Mouse (Mus musculus) bone marrow, adult 2 months (tissue): ENCODE measurements around the gene Fig4.

ENCODE experiments used
- CTCF ChIP-seq: fragments of 200-500 bp; IDR thresholded peaks from 2 replicates; pipeline ENCODE4 v1.5.1; 2011; ENCODE audit warnings: low read length, control low read depth; ENCODE audit not compliant: control insufficient read depth, insufficient read depth
- POLR2A ChIP-seq: fragments of 200-500 bp; IDR thresholded peaks from 2 replicates; pipeline ENCODE4 v1.6.1; 2011; ENCODE audit warnings: low read depth, mild to moderate bottlenecking, control low read depth, low read length, borderline replicate concordance; ENCODE audit not compliant: control insufficient read depth

DNA sequence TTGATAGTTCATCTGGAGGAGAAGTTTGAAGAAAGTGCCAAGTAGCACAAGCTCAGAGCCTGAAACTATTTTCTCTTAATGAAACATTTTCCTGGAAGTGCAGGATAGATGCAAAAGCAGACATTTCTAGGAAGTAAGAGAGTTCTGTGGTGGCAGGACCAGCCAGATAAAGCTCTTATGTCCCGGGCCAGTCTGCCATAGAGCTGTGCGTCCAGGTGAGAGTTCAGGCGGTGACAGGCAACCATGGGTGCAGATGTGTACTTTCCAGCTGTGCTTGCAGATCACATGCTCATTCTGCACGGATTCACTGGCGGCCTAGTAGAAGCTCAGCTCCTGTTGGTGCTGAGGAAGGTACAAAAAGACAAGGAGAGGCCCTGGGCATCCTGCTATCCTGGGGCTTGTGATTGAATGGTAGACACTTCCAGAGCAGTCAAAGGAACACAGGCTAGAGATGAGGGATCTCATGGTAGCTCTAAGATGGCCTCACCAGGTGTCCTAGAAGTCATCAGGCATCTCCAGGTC, 149.8 kb downstream of the Fig4 start:
- TF ChIP-seq POLR2A (no peak), CTCF (no peak)
